Mouse (Mus musculus) hindbrain, embryonic 10.5 days (tissue): ENCODE results near the gene Gm47283. TPM values are rescaled to one million over a fixed set of nuclear protein-coding genes. Genes with fewer than 3 reads are reported as not detected.
"Not testable (repeated sequence)": the region's sequence is repeated elsewhere in the genome, so short reads cannot be mapped to it uniquely, and the experiment has no call there.

Source experiments
- DNase-seq: peaks from one replicate; pipeline ENCODE4 v3.0.0-alpha.2; 2017; ENCODE audit warnings: low spot score
- H3K27ac ChIP-seq: fragments of 300-500 bp; sonication (generic); 2 replicates; pipeline ENCODE4 v1.5.1; 2016; ENCODE audit warnings: mild to moderate bottlenecking, moderate library complexity
- H3K27me3 ChIP-seq: fragments of 300-500 bp; sonication (generic); 2 replicates; pipeline ENCODE4 v1.6.1; 2016; ENCODE audit warnings: mild to moderate bottlenecking; ENCODE audit not compliant: poor library complexity, insufficient read depth, severe bottlenecking
- H3K36me3 ChIP-seq: fragments of 300-500 bp; sonication (generic); 2 replicates; pipeline ENCODE4 v1.6.1; 2016; ENCODE audit warnings: mild to moderate bottlenecking, moderate library complexity
- H3K4me1 ChIP-seq: fragments of 300-500 bp; sonication (generic); replicated peaks from 2 replicates; pipeline ENCODE4 v1.6.1; 2016; ENCODE audit warnings: mild to moderate bottlenecking
- H3K4me3 ChIP-seq: fragments of 300-500 bp; sonication (generic); 2 replicates; pipeline ENCODE4 v1.5.1; 2016; ENCODE audit warnings: mild to moderate bottlenecking, moderate library complexity
- H3K9me3 ChIP-seq: fragments of 300-500 bp; sonication (generic); 2 replicates; pipeline ENCODE4 v1.6.1; 2016; ENCODE audit warnings: mild to moderate bottlenecking, moderate library complexity
- WGBS: fragments of 180-500 bp; shearing (Covaris S2); methylation state at CpG from one replicate; pipeline ENCODE4 v1.1.7; 2016; 5-methylcytosine and 5-hydroxymethylcytosine counted together
- polyA plus RNA-seq: library from polyadenylated mRNA; unstranded; fragments of >200 nt; fragmentation: Nextera tagmentation; extraction: Ambion mirVana; gene quantifications from 2 replicates; pipeline ENCODE4 v1.2.1, GENCODE M21; 2016

Gene Gm47283
- polyA plus RNA-seq: not detected in 2 replicates

GRCm38 (mm10) chrY:90784438-90784837 is at the start of gene Gm47283:
Gene Gm47283, plus strand, starts transcription at chrY:90784738.
- no CpG with 5 or more reads among the region's 48 CpGs for WGBS
- H3K36me3 ChIP-seq: not testable (repeated sequence)

GRCm38 (mm10) chrY:90735181-90735895 is 49.2 kb upstream of the Gm47283 start:
- not testable (repeated sequence) for H3K4me1 ChIP-seq, H3K4me3 ChIP-seq, H3K27ac ChIP-seq, H3K27me3 ChIP-seq, DNase-seq
- Histone ChIP-seq H3K36me3 (peaks cover 19% of the 10 kb centered on the region), H3K9me3 (peaks cover 35% of the 10 kb centered on the region)
- WGBS: 76% methylated on average over 5 of the region's 5 CpGs

More at GRCm38 (mm10) chrY:90784438-90784837, at the start of gene Gm47283:
- not testable (repeated sequence) for DNase-seq, H3K27ac ChIP-seq, H3K4me1 ChIP-seq, H3K27me3 ChIP-seq, H3K4me3 ChIP-seq, H3K9me3 ChIP-seq

- not testable (repeated sequence) for H3K4me1 ChIP-seq, H3K27ac ChIP-seq, H3K27me3 ChIP-seq, H3K4me3 ChIP-seq
- peaks cover 44% of the 10 kb centered on the region for H3K9me3 ChIP-seq
- DNase-seq: peak; percentile 4
- peaks cover 27% of the 10 kb centered on the region for H3K36me3 ChIP-seq
- WGBS: 76% methylated on average over 6 of the region's 9 CpGs
Observed at GRCm38 (mm10) chrY:90736217-90737000, 48.1 kb upstream of the Gm47283 start.

GRCm38 (mm10) chrY:90737606-90738430 is 46.7 kb upstream of the Gm47283 start:
- 52% methylated on average over 4 of the region's 7 CpGs for WGBS
- no peak overlapping the region for H3K4me3 ChIP-seq
- no peaks in the 10 kb centered on the region for H3K4me1 ChIP-seq
- peaks cover 41% of the 10 kb centered on the region for H3K36me3 ChIP-seq
- DNase-seq: no peak
- H3K27ac ChIP-seq: no peak overlapping the region
- H3K9me3 ChIP-seq: peaks cover 56% of the 10 kb centered on the region
- no peaks in the 10 kb centered on the region for H3K27me3 ChIP-seq

- 92% methylated on average over 1 of the region's 1 CpGs for WGBS
- DNase-seq: no peak
- Histone ChIP-seq H3K4me1 (no peaks in the 10 kb centered on the region), H3K9me3 (peaks cover 60% of the 10 kb centered on the region), H3K4me3 (no peak overlapping the region), H3K27me3 (no peaks in the 10 kb centered on the region), H3K27ac (no peak overlapping the region), H3K36me3 (peaks cover 44% of the 10 kb centered on the region)
Observed at GRCm38 (mm10) chrY:90738431-90738680, 46.2 kb upstream of the Gm47283 start.

- Histone ChIP-seq H3K36me3 (peaks cover 44% of the 10 kb centered on the region), H3K9me3 (peaks cover 62% of the 10 kb centered on the region)
- not testable (repeated sequence) for H3K27ac ChIP-seq, H3K4me3 ChIP-seq, H3K4me1 ChIP-seq, H3K27me3 ChIP-seq
- peak; percentile 59 for DNase-seq
- WGBS: 72% methylated on average over 28 of the region's 28 CpGs
Observed at GRCm38 (mm10) chrY:90738841-90739530, 45.6 kb upstream of the Gm47283 start.

- H3K4me3 ChIP-seq, H3K27ac ChIP-seq, H3K27me3 ChIP-seq, H3K4me1 ChIP-seq: not testable (repeated sequence)
- Histone ChIP-seq H3K36me3 (peaks cover 50% of the 10 kb centered on the region), H3K9me3 (peaks cover 67% of the 10 kb centered on the region)
- WGBS: 58% methylated on average over 11 of the region's 11 CpGs
- peak; percentile 40 for DNase-seq
Observed at GRCm38 (mm10) chrY:90739531-90740012, 45.0 kb upstream of the Gm47283 start.

GRCm38 (mm10) chrY:90740013-90740561 is 44.5 kb upstream of the Gm47283 start:
- Histone ChIP-seq H3K9me3 (peaks cover 68% of the 10 kb centered on the region), H3K27me3 (no peaks in the 10 kb centered on the region), H3K36me3 (peaks cover 55% of the 10 kb centered on the region), H3K4me3 (no peak overlapping the region), H3K4me1 (no peaks in the 10 kb centered on the region), H3K27ac (no peak overlapping the region)
- WGBS: 50% methylated on average over 14 of the region's 14 CpGs
- DNase-seq: peak; percentile 69

GRCm38 (mm10) chrY:90741006-90741405 is 43.5 kb upstream of the Gm47283 start:
- WGBS: 78% methylated on average over 38 of the region's 38 CpGs
- H3K36me3 ChIP-seq: peaks cover 61% of the 10 kb centered on the region
- not testable (repeated sequence) for H3K4me1 ChIP-seq

GRCm38 (mm10) chrY:90741452-90742260 is 42.9 kb upstream of the Gm47283 start:
- H3K4me3 ChIP-seq, H3K27me3 ChIP-seq, H3K4me1 ChIP-seq, H3K27ac ChIP-seq: not testable (repeated sequence)
- DNase-seq: peak; percentile 67
- H3K36me3 ChIP-seq: peaks cover 61% of the 10 kb centered on the region
- 83% methylated on average over 43 of the region's 43 CpGs for WGBS
- H3K9me3 ChIP-seq: peaks cover 64% of the 10 kb centered on the region

More at GRCm38 (mm10) chrY:90741006-90741405, 43.5 kb upstream of the Gm47283 start:
- H3K27me3 ChIP-seq, H3K27ac ChIP-seq, H3K4me3 ChIP-seq: not testable (repeated sequence)
- peak; percentile 66 for DNase-seq
- H3K9me3 ChIP-seq: peaks cover 67% of the 10 kb centered on the region

GRCm38 (mm10) chrY:90742261-90743052 is 42.1 kb upstream of the Gm47283 start:
- H3K9me3 ChIP-seq: peaks cover 64% of the 10 kb centered on the region
- H3K4me3 ChIP-seq, H3K27me3 ChIP-seq, H3K4me1 ChIP-seq, H3K27ac ChIP-seq: not testable (repeated sequence)
- DNase-seq: peak; percentile 58
- peaks cover 61% of the 10 kb centered on the region for H3K36me3 ChIP-seq
- WGBS: 86% methylated on average over 49 of the region's 49 CpGs
